Mouse (Mus musculus) lung, postnatal 0 days (tissue): ENCODE measurements around the gene Slc16a9.

ENCODE experiments used
- CTCF ChIP-seq: IDR thresholded peaks from 2 replicates; pipeline ENCODE4 v1.5.1; 2016; ENCODE audit warnings: antibody characterized with exemption, mild to moderate bottlenecking
- EP300 ChIP-seq: IDR thresholded peaks from 2 replicates; pipeline ENCODE4 v1.6.1; 2016; ENCODE audit warnings: antibody characterized with exemption, mild to moderate bottlenecking, control low read depth

DNA sequence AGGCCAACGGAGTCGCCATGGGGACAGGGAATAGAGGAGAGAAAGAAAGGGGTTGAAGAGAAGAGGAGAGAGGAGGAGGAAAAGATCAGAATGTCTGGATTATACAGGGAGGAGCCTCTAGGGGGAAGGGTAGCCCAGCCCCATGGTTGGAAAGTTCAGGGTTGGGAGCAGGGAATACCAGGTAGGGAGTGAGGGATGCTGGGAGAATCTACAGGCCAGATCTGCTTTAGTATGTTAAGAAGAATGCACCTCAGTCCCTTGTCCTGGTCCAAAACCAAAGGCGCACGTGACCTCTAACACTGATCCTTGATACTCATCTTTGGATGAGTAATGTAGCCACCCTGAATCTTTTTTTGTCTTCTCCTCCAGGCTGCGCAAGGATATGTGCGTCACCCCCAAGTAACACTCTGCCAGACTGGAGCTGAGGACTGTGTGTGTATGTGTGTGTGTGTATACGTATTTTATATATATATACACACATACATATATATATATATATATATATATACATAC is 45.9 kb upstream of the Slc16a9 start:
- no peak for TF ChIP-seq CTCF
- TF ChIP-seq EP300: no peak
